Mouse (Mus musculus): ENCODE results near the gene Pomt2. TPM values are rescaled to one million over a fixed set of nuclear protein-coding genes. Genes with fewer than 3 reads are reported as not detected.
A peak's percentile ranks its signal among the peaks of the same experiment; 100 is the strongest.

Gene Pomt2
- total RNA-seq, 2 experiments from 2014 or later = 21.0 to 22.8 TPM

GRCm38 (mm10) chr12:87132210-87132609, 15.6 kb downstream of the Pomt2 start:
- intact Hi-C loops (cut with DNase I) = loop anchor here (5.0 kb wide), 1 partner anchor 115 kb away; no protein-coding TSS in a partner anchor
- no peak for DNase-seq (ENCODE audit: extremely low spot score in 1 of 2, low spot score in 2 of 2)

GRCm38 (mm10) chr12:87131619-87132018, 16.1 kb downstream of the Pomt2 start:
- no peak for DNase-seq (ENCODE audit: extremely low spot score in 1 of 2, low spot score in 2 of 2)
- intact Hi-C loops (cut with DNase I) = loop anchor here (5.0 kb wide), 1 partner anchor 116 kb away; no protein-coding TSS in a partner anchor

- intact Hi-C loops (cut with DNase I) = loop anchor here (5.0 kb wide), 1 partner anchor 116 kb away; no protein-coding TSS in a partner anchor
- DNase-seq (ENCODE audit: extremely low spot score in 1 of 2, low spot score in 2 of 2) = peak in 1 of 2 experiments; percentile 31
Observed at GRCm38 (mm10) chr12:87131181-87131580, 16.6 kb downstream of the Pomt2 start.

- DNase-seq (ENCODE audit: extremely low spot score in 1 of 2, low spot score in 2 of 2) = no peak
- intact Hi-C loops (cut with DNase I) = loop anchor here (5.0 kb wide), 1 partner anchor 117 kb away; no protein-coding TSS in a partner anchor
Observed at GRCm38 (mm10) chr12:87130224-87130623, 17.5 kb downstream of the Pomt2 start.

- no peak for DNase-seq (ENCODE audit: extremely low spot score in 1 of 2, low spot score in 2 of 2)
- intact Hi-C loops (cut with DNase I) = no loop called here
Observed at GRCm38 (mm10) chr12:87127256-87127655, 20.5 kb downstream of the Pomt2 start.

- no peak for DNase-seq (ENCODE audit: extremely low spot score in 1 of 2, low spot score in 2 of 2)
- intact Hi-C loops (cut with DNase I) = no loop called here
Observed at GRCm38 (mm10) chr12:87121918-87122589, 25.7 kb downstream of the Pomt2 start.

- intact Hi-C loops (cut with DNase I) = no loop called here
- DNase-seq (ENCODE audit: extremely low spot score in 1 of 2, low spot score in 2 of 2) = no peak
Observed at GRCm38 (mm10) chr12:87107357-87107977, 40.3 kb downstream of the Pomt2 start.

GRCm38 (mm10) chr12:87104796-87105195, 43.0 kb downstream of the Pomt2 start:
- intact Hi-C loops (cut with DNase I) = no loop called here
- no peak for DNase-seq (ENCODE audit: extremely low spot score in 1 of 2, low spot score in 2 of 2)

- DNase-seq (ENCODE audit: extremely low spot score in 1 of 2, low spot score in 2 of 2) = no peak
- intact Hi-C loops (cut with DNase I) = no loop called here
Observed at GRCm38 (mm10) chr12:87103471-87103870, 44.3 kb downstream of the Pomt2 start.

GRCm38 (mm10) chr12:87102165-87102631, 45.6 kb downstream of the Pomt2 start, which contains the start of gene Ngb:
Gene Ngb, minus strand, starts transcription at chr12:87102539.
- DNase-seq (ENCODE audit: extremely low spot score in 1 of 2, low spot score in 2 of 2) = peak in 1 of 2 experiments; percentile 47
- intact Hi-C loops (cut with DNase I) = no loop called here

- DNase-seq (ENCODE audit: extremely low spot score in 1 of 2, low spot score in 2 of 2) = no peak
- intact Hi-C loops (cut with DNase I) = no loop called here
Observed at GRCm38 (mm10) chr12:87100331-87100730, 47.4 kb downstream of the Pomt2 start.

- intact Hi-C loops (cut with DNase I) = no loop called here
- no peak for DNase-seq (ENCODE audit: extremely low spot score in 1 of 2, low spot score in 2 of 2)
Observed at GRCm38 (mm10) chr12:87093671-87094070, 54.1 kb downstream of the Pomt2 start.

GRCm38 (mm10) chr12:87093249-87093648, 54.5 kb downstream of the Pomt2 start:
- intact Hi-C loops (cut with DNase I) = no loop called here
- DNase-seq (ENCODE audit: extremely low spot score in 1 of 2, low spot score in 2 of 2) = peak in 1 of 2 experiments; percentile 53

- DNase-seq (ENCODE audit: extremely low spot score in 1 of 2, low spot score in 2 of 2) = no peak
- intact Hi-C loops (cut with DNase I) = no loop called here
Observed at GRCm38 (mm10) chr12:87091916-87092315, 55.9 kb downstream of the Pomt2 start.

- no peak for DNase-seq (ENCODE audit: extremely low spot score in 1 of 2, low spot score in 2 of 2)
- intact Hi-C loops (cut with DNase I) = no loop called here
Observed at GRCm38 (mm10) chr12:87089701-87090100, 58.1 kb downstream of the Pomt2 start.

GRCm38 (mm10) chr12:87089255-87089654, 58.5 kb downstream of the Pomt2 start:
- intact Hi-C loops (cut with DNase I) = no loop called here
- no peak for DNase-seq (ENCODE audit: extremely low spot score in 1 of 2, low spot score in 2 of 2)

GRCm38 (mm10) chr12:87088331-87088730, 59.4 kb downstream of the Pomt2 start:
- intact Hi-C loops (cut with DNase I) = no loop called here
- DNase-seq (ENCODE audit: extremely low spot score in 1 of 2, low spot score in 2 of 2) = no peak

- intact Hi-C loops (cut with DNase I) = no loop called here
- DNase-seq (ENCODE audit: extremely low spot score in 1 of 2, low spot score in 2 of 2) = no peak
Observed at GRCm38 (mm10) chr12:87087236-87087635, 60.5 kb downstream of the Pomt2 start.

GRCm38 (mm10) chr12:87082797-87083196, 65.0 kb downstream of the Pomt2 start:
- intact Hi-C loops (cut with DNase I) = no loop called here
- no peak for DNase-seq (ENCODE audit: extremely low spot score in 1 of 2, low spot score in 2 of 2)

GRCm38 (mm10) chr12:87076610-87077009, 71.2 kb downstream of the Pomt2 start:
- DNase-seq (ENCODE audit: extremely low spot score in 1 of 2, low spot score in 2 of 2) = no peak
- intact Hi-C loops (cut with DNase I) = no loop called here

Measured in left cerebral cortex, postnatal 10 days (tissue).